Mouse (Mus musculus): Measurements from ENCODE around the gene Gm42791. TPM values are rescaled to one million over a fixed set of nuclear protein-coding genes. Genes with fewer than 3 reads are reported as not detected.

Gene Gm42791
- polyA plus RNA-seq, 1 experiment from 2014 or later: 8.6 TPM

GRCm38 (mm10) chr5:148942957-148943356, 52.0 kb downstream of the Gm42791 start:
- Histone ChIP-seq H3K27ac (no peak overlapping the region), H3K36me3 (replicated peaks) (no peaks in the 10 kb centered on the region), H3K9me3 (0 out of 2 replicates have a peak, but pooled peaks cover 3% of the 10 kb centered on the region), H3K27me3 (replicated peaks) (no peaks in the 10 kb centered on the region), H3K4me3 (no peak overlapping the region), H3K9ac (no peak overlapping the region), H3K4me1 (0 out of 2 replicates have a peak, but pooled peaks cover 3% of the 10 kb centered on the region), H3K4me2 (no peak overlapping the region)
- 48% methylated on average over 11 of the region's 11 CpGs for WGBS
- ATAC-seq (replicated peaks): no peak

- no peaks in the 10 kb centered on the region for H3K36me3 ChIP-seq (replicated peaks)
- 0 out of 2 replicates have a peak, but pooled peaks cover 3% of the 10 kb centered on the region for H3K4me1 ChIP-seq
- H3K4me3 ChIP-seq: no peak overlapping the region
- H3K9me3 ChIP-seq: 0 out of 2 replicates have a peak, but pooled peaks cover 3% of the 10 kb centered on the region
- ATAC-seq (replicated peaks): no peak
- no peaks in the 10 kb centered on the region for H3K27me3 ChIP-seq (replicated peaks)
- H3K9ac ChIP-seq: no peak overlapping the region
- WGBS: 97% methylated on average over 6 of the region's 6 CpGs
- no peak overlapping the region for H3K27ac ChIP-seq
- no peak overlapping the region for H3K4me2 ChIP-seq
These were observed 52.6 kb downstream of the Gm42791 start for GRCm38 (mm10) chr5:148942305-148942704.

GRCm38 (mm10) chr5:148941867-148942266, 53.1 kb downstream of the Gm42791 start:
- no peak overlapping the region for H3K9ac ChIP-seq
- WGBS: 74% methylated on average over 10 of the region's 10 CpGs
- no peak overlapping the region for H3K4me2 ChIP-seq
- H3K9me3 ChIP-seq: 0 out of 2 replicates have a peak, but pooled peaks cover under 1% of the 10 kb centered on the region
- H3K4me3 ChIP-seq: no peak overlapping the region
- H3K27me3 ChIP-seq (replicated peaks): no peaks in the 10 kb centered on the region
- no peaks in the 10 kb centered on the region for H3K36me3 ChIP-seq (replicated peaks)
- no peak overlapping the region for H3K27ac ChIP-seq
- ATAC-seq (replicated peaks): 0 out of 2 replicates have a peak, but pooled peaks have one; percentile 11
- 0 out of 2 replicates have a peak, but pooled peaks cover 3% of the 10 kb centered on the region for H3K4me1 ChIP-seq

- no peaks in the 10 kb centered on the region for H3K36me3 ChIP-seq (replicated peaks)
- H3K27ac ChIP-seq: no peak overlapping the region
- 56% methylated on average over 11 of the region's 11 CpGs for WGBS
- H3K9ac ChIP-seq: no peak overlapping the region
- no peak for ATAC-seq (replicated peaks)
- H3K4me1 ChIP-seq: no peaks in the 10 kb centered on the region
- no peak overlapping the region for H3K4me3 ChIP-seq
- no peak overlapping the region for H3K4me2 ChIP-seq
- H3K9me3 ChIP-seq: no peaks in the 10 kb centered on the region
- no peaks in the 10 kb centered on the region for H3K27me3 ChIP-seq (replicated peaks)
These were observed 55.0 kb downstream of the Gm42791 start for GRCm38 (mm10) chr5:148939948-148940382.

- Histone ChIP-seq H3K4me1 (no peaks in the 10 kb centered on the region), H3K4me3 (no peak overlapping the region), H3K36me3 (replicated peaks) (no peaks in the 10 kb centered on the region), H3K9me3 (no peaks in the 10 kb centered on the region), H3K9ac (no peak overlapping the region), H3K27ac (no peak overlapping the region), H3K4me2 (no peak overlapping the region), H3K27me3 (replicated peaks) (no peaks in the 10 kb centered on the region)
- no peak for ATAC-seq (replicated peaks)
- WGBS: 87% methylated on average over 3 of the region's 3 CpGs
These were observed 58.4 kb downstream of the Gm42791 start for GRCm38 (mm10) chr5:148936516-148936951.

GRCm38 (mm10) chr5:148935871-148936270, 59.1 kb downstream of the Gm42791 start:
- no peak for ATAC-seq (replicated peaks)
- Histone ChIP-seq H3K4me3 (no peak overlapping the region), H3K4me2 (no peak overlapping the region), H3K27me3 (replicated peaks) (no peaks in the 10 kb centered on the region), H3K27ac (no peak overlapping the region), H3K9me3 (no peaks in the 10 kb centered on the region), H3K4me1 (no peaks in the 10 kb centered on the region), H3K9ac (no peak overlapping the region), H3K36me3 (replicated peaks) (no peaks in the 10 kb centered on the region)
- 91% methylated on average over 6 of the region's 6 CpGs for WGBS

- Histone ChIP-seq H3K36me3 (replicated peaks) (no peaks in the 10 kb centered on the region), H3K4me2 (no peak overlapping the region), H3K27ac (no peak overlapping the region), H3K4me1 (no peaks in the 10 kb centered on the region), H3K9me3 (no peaks in the 10 kb centered on the region), H3K9ac (no peak overlapping the region), H3K4me3 (no peak overlapping the region), H3K27me3 (replicated peaks) (no peaks in the 10 kb centered on the region)
- no peak for ATAC-seq (replicated peaks)
- 60% methylated on average over 7 of the region's 7 CpGs for WGBS
These were observed 59.7 kb downstream of the Gm42791 start for GRCm38 (mm10) chr5:148935071-148935821.

- Histone ChIP-seq H3K4me2 (no peak overlapping the region), H3K9ac (no peak overlapping the region), H3K27ac (no peak overlapping the region), H3K4me1 (no peaks in the 10 kb centered on the region), H3K36me3 (replicated peaks) (no peaks in the 10 kb centered on the region), H3K4me3 (no peak overlapping the region), H3K27me3 (replicated peaks) (no peaks in the 10 kb centered on the region), H3K9me3 (no peaks in the 10 kb centered on the region)
- no peak for ATAC-seq (replicated peaks)
- WGBS: 57% methylated on average over 6 of the region's 6 CpGs
These were observed 60.5 kb downstream of the Gm42791 start for GRCm38 (mm10) chr5:148934457-148934856.

GRCm38 (mm10) chr5:148933767-148934166, 61.2 kb downstream of the Gm42791 start:
- 80% methylated on average over 8 of the region's 8 CpGs for WGBS
- Histone ChIP-seq H3K9me3 (no peaks in the 10 kb centered on the region), H3K4me1 (peaks cover 4% of the 10 kb centered on the region), H3K4me2 (no peak overlapping the region), H3K27me3 (replicated peaks) (no peaks in the 10 kb centered on the region), H3K4me3 (no peak overlapping the region), H3K36me3 (replicated peaks) (no peaks in the 10 kb centered on the region), H3K9ac (no peak overlapping the region), H3K27ac (no peak overlapping the region)
- no peak for ATAC-seq (replicated peaks)

GRCm38 (mm10) chr5:148931301-148931700, 63.6 kb downstream of the Gm42791 start:
- Histone ChIP-seq H3K4me2 (no peak overlapping the region), H3K4me3 (no peak overlapping the region), H3K27me3 (replicated peaks) (no peaks in the 10 kb centered on the region), H3K9ac (no peak overlapping the region), H3K27ac (no peak overlapping the region), H3K4me1 (peaks cover 18% of the 10 kb centered on the region), H3K9me3 (no peaks in the 10 kb centered on the region), H3K36me3 (replicated peaks) (0 out of 2 replicates have a peak, but pooled peaks cover 3% of the 10 kb centered on the region)
- 83% methylated on average over 1 of the region's 1 CpGs for WGBS
- no peak for ATAC-seq (replicated peaks)

- Histone ChIP-seq H3K4me3 (peak within 1 kb of the TSS; percentile 68), H3K4me1 (peaks cover 18% of the 10 kb centered on the region), H3K9ac (peak within 1 kb of the TSS; percentile 72), H3K36me3 (replicated peaks) (0 out of 2 replicates have a peak, but pooled peaks cover 8% of the 10 kb centered on the region), H3K9me3 (no peaks in the 10 kb centered on the region), H3K27me3 (replicated peaks) (no peaks in the 10 kb centered on the region), H3K4me2 (peak within 1 kb of the TSS; percentile 65), H3K27ac (peak within 1 kb of the TSS; percentile 97)
- no peak; the same call in 1 of the 2 replicates for ATAC-seq (replicated peaks)
- WGBS: 1% methylated on average over 16 of the region's 16 CpGs
These were observed 65.9 kb downstream of the Gm42791 start, which contains the start of gene Katnal1 for GRCm38 (mm10) chr5:148929116-148929449. Katnal1 (minus strand) TSS chr5:148929320.

- under 1% methylated on average over 69 of the region's 69 CpGs for WGBS
- Histone ChIP-seq H3K27me3 (replicated peaks) (no peaks in the 10 kb centered on the region), H3K9me3 (no peaks in the 10 kb centered on the region), H3K9ac (peak overlapping the region; percentile 72), H3K4me2 (peak overlapping the region; percentile 65), H3K36me3 (replicated peaks) (0 out of 2 replicates have a peak, but pooled peaks cover 8% of the 10 kb centered on the region), H3K4me1 (peaks cover 18% of the 10 kb centered on the region), H3K27ac (peak overlapping the region; percentile 97), H3K4me3 (peak overlapping the region; percentile 68)
- peak; percentile 99 for ATAC-seq (replicated peaks)
These were observed 66.4 kb downstream of the Gm42791 start for GRCm38 (mm10) chr5:148928382-148929115.

Data from midbrain, embryonic 15.5 days (tissue).